Mouse (Mus musculus): ENCODE measurements around the gene Hist2h4. TPM values are rescaled to one million over a fixed set of nuclear protein-coding genes. Genes with fewer than 3 reads are reported as not detected.
"Not testable (repeated sequence)": the region's sequence is repeated elsewhere in the genome, so short reads cannot be mapped to it uniquely, and the experiment has no call there.

Hist2h4 gene
- polyA plus RNA-seq, 1 experiment: 5.6 TPM

DNA sequence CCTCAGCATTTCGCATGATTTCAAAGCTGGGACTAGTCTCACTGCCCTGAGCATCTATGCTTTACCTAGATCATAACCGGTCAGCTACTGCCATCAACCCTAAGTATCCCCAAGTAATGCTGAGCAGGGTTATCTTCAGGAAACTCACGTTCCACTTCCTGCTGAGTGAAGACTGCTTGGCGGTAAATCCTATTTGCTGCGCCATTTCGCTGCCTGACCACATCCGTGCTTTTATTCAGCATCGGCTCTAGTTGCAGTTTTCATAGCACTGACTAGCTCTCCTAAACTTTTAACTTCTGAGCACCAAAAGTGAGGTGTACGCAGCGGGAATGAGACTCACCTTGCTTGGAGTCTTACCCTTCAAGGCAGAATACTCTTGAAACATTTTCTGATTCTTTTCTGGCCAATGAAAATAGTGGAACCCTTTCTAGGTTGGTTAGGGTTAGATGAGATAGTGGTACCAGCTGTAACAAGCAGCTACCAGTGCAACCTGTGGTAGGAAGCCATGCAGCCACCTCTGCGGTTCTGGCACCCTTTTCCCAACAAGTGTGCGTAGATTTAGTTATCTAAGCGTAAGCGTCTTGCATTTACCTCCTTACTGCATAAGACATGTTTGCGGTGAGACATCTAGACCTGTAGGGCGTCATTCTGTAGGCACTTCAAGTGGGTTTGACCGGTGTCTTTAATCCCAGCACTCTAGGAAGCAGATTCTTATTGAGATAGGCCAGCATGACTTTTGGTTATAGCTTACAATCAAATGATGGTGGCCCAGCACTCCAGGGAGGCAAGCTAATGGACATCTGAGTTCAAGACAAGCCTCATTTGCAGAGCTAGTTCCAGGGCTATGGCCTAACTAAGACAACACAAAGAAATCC lies 10.7 kb upstream of the Hist2h4 start:
- no peak overlapping the region for H3K4me3 ChIP-seq (replicated peaks; ENCODE audit: extremely low read depth, low read depth, low read length)
- TF ChIP-seq CTCF (IDR thresholded peaks at IDR 0.05; ENCODE audit: insufficient read depth, low read length) (no peak), POLR2A (IDR thresholded peaks at IDR 0.05; ENCODE audit: borderline replicate concordance, extremely low read depth, low read depth, low read length) (no peak)
- 83% methylated on average over 17 of the region's 17 CpGs for WGBS
- H3K4me1 ChIP-seq (ENCODE audit: control insufficient read depth, insufficient read depth, low read length): peaks cover 4% of the 10 kb centered on the region; the same call in 1 of the 2 replicates
- DNase-seq: no peak

- TF ChIP-seq CTCF (IDR thresholded peaks at IDR 0.05; ENCODE audit: insufficient read depth, low read length) (no peak), POLR2A (IDR thresholded peaks at IDR 0.05; ENCODE audit: borderline replicate concordance, extremely low read depth, low read depth, low read length) (peak; percentile 99)
- peaks cover 5% of the 10 kb centered on the region for H3K4me1 ChIP-seq (ENCODE audit: control insufficient read depth, insufficient read depth, low read length)
- DNase-seq: peak; percentile 85
- H3K4me3 ChIP-seq (replicated peaks; ENCODE audit: extremely low read depth, low read depth, low read length): peak within 1 kb of the TSS; percentile 84
- whole genome bisulfite sequencing: under 1% methylated on average over 45 of the region's 45 CpGs
Observed at GRCm38 (mm10) chr3:96269511-96270474, 6.7 kb upstream of the Hist2h4 start, which contains the start of gene Hist2h2bb. Hist2h2bb (plus strand) TSS chr3:96269752.

GRCm38 (mm10) chr3:96268776-96269378 lies 5.8 kb upstream of the Hist2h4 start:
- H3K4me1 ChIP-seq (ENCODE audit: control insufficient read depth, insufficient read depth, low read length); DNase-seq: not testable (repeated sequence)
- peak overlapping the region; percentile 73 for H3K4me3 ChIP-seq (replicated peaks; ENCODE audit: extremely low read depth, low read depth, low read length)
- WGBS: under 1% methylated on average over 17 of the region's 44 CpGs
- 0 out of 2 replicates have a peak, but pooled peaks have one; percentile 3 for TF ChIP-seq POLR2A (IDR thresholded peaks at IDR 0.05; ENCODE audit: borderline replicate concordance, extremely low read depth, low read depth, low read length)

DNA sequence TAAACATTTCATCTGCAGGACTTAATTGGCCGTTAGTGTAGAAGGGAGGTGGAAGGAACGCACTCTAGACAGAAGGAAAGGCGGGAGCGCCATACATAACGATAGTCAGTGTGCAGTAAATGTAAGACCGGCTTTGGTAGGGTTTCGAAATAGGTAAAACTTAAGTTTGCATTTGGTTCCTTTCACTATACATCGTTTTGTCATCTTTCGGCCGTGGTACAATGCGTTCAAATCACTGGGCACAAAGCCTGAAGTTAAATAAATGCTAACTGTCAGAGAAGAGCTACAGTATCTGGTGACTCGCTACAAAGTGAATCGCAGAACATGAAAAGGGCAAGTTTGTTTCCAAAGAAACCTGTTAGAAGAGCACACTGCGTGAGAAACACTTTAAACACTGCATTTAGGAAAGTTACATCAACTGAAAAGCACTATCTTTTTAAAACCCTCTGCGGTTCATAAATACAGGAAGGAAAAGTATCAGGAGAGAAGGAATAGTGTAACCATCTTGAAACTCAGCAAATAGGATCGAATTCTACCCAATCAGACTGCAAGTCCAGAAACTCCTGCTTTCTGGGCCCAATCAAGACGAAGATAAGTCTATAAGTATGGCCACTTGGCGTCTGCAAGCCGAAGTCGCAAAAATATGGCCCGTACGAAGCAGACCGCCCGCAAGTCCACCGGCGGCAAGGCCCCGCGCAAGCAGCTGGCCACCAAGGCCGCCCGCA lies 5.1 kb upstream of the Hist2h4 start, which contains the start of gene Hist2h3b:
Gene Hist2h3b, plus strand, starts transcription at position 604 of the 725 bp plus-strand sequence.
- peak within 1 kb of the TSS; percentile 73 for H3K4me3 ChIP-seq (replicated peaks; ENCODE audit: extremely low read depth, low read depth, low read length)
- H3K4me1 ChIP-seq (ENCODE audit: control insufficient read depth, insufficient read depth, low read length): peaks cover 9% of the 10 kb centered on the region
- 11% methylated on average over 30 of the region's 30 CpGs for WGBS
- DNase-seq: peak; percentile 77
- TF ChIP-seq POLR2A (IDR thresholded peaks at IDR 0.05; ENCODE audit: borderline replicate concordance, extremely low read depth, low read depth, low read length): peak; percentile 96
- no peak for TF ChIP-seq CTCF (IDR thresholded peaks at IDR 0.05; ENCODE audit: insufficient read depth, low read length)

GRCm38 (mm10) chr3:96267541-96267940 lies 4.4 kb upstream of the Hist2h4 start:
- no peak for TF ChIP-seq CTCF (IDR thresholded peaks at IDR 0.05; ENCODE audit: insufficient read depth, low read length)
- H3K4me3 ChIP-seq (replicated peaks; ENCODE audit: extremely low read depth, low read depth, low read length): no peak overlapping the region
- WGBS: 65% methylated on average over 4 of the region's 4 CpGs
- DNase-seq: no peak
- peaks cover 9% of the 10 kb centered on the region for H3K4me1 ChIP-seq (ENCODE audit: control insufficient read depth, insufficient read depth, low read length)

GRCm38 (mm10) chr3:96266132-96266710 lies 3.1 kb upstream of the Hist2h4 start:
- Histone ChIP-seq H3K4me1 (ENCODE audit: control insufficient read depth, insufficient read depth, low read length) (peaks cover 15% of the 10 kb centered on the region), H3K4me3 (replicated peaks; ENCODE audit: extremely low read depth, low read depth, low read length) (no peak overlapping the region)
- WGBS: 84% methylated on average over 8 of the region's 8 CpGs
- DNase-seq: no peak
- TF ChIP-seq CTCF (IDR thresholded peaks at IDR 0.05; ENCODE audit: insufficient read depth, low read length) (no peak), POLR2A (IDR thresholded peaks at IDR 0.05; ENCODE audit: borderline replicate concordance, extremely low read depth, low read depth, low read length) (no peak)

DNA sequence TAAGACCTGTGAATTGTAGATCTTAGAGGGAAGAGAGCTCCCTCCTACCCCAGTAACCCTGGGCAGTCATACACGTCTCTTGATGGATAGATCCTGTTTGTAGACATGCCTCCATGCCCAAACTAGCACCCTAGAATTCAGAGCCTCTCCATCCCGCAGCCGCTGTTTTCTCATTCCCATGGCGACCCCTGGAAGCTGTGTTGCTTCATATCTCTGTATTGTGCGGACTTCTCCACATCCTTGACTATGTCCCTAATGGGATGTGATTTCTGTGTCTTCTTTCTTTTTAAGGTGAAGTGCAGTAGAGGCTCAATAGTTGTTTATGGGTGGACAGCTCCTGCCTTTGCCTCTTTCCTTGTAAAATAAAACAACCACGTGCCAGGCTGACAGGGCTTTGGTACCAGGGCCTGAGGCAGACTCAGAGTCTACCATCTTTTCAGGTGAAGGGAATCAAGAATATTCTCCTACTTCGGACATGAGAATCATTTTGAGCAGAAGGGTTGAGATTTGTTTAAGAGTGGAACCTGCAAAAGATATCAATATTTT lies 1.4 kb upstream of the Hist2h4 start:
- H3K4me3 ChIP-seq (replicated peaks; ENCODE audit: extremely low read depth, low read depth, low read length): no peak overlapping the region
- H3K4me1 ChIP-seq (ENCODE audit: control insufficient read depth, insufficient read depth, low read length): peaks cover 17% of the 10 kb centered on the region
- DNase-seq: no peak
- WGBS: 62% methylated on average over 7 of the region's 7 CpGs
- TF ChIP-seq POLR2A (IDR thresholded peaks at IDR 0.05; ENCODE audit: borderline replicate concordance, extremely low read depth, low read depth, low read length) (no peak), CTCF (IDR thresholded peaks at IDR 0.05; ENCODE audit: insufficient read depth, low read length) (no peak)
